Mouse (Mus musculus) hindbrain, embryonic 13.5 days (tissue): ENCODE results near the gene Adcy9. TPM values are rescaled to one million over a fixed set of nuclear protein-coding genes. Genes with fewer than 3 reads are reported as not detected.
A peak's percentile ranks its signal among the peaks of the same experiment; 100 is the strongest.

Experiments
- ATAC-seq: fragments of 200-750 bp; cut with Nextera tagmentation; 2 replicates; pipeline ENCODE4 v1.8.0; 2017; ENCODE audit warnings: moderate TSS enrichment; ENCODE audit not compliant: low FRiP score
- H3K27ac ChIP-seq: fragments of 300-500 bp; sonication (generic); 2 replicates; pipeline ENCODE4 v1.5.1; 2015; ENCODE audit warnings: inconsistent platforms, mild to moderate bottlenecking, moderate library complexity
- H3K27me3 ChIP-seq: fragments of 300-500 bp; sonication (generic); 2 replicates; pipeline ENCODE4 v1.6.1; 2015; ENCODE audit warnings: mild to moderate bottlenecking, inconsistent platforms
- H3K36me3 ChIP-seq: fragments of 300-500 bp; sonication (generic); 2 replicates; pipeline ENCODE4 v1.6.1; 2015; ENCODE audit warnings: mild to moderate bottlenecking, inconsistent platforms
- H3K4me1 ChIP-seq: fragments of 300-500 bp; sonication (generic); replicated peaks from 2 replicates; pipeline ENCODE4 v1.6.1; 2015; ENCODE audit warnings: inconsistent platforms
- H3K4me2 ChIP-seq: fragments of 300-500 bp; sonication (generic); 2 replicates; pipeline ENCODE4 v1.6.1; 2015; ENCODE audit warnings: inconsistent platforms, mild to moderate bottlenecking, moderate library complexity
- H3K4me3 ChIP-seq: fragments of 300-500 bp; sonication (generic); 2 replicates; pipeline ENCODE4 v1.5.1; 2015; ENCODE audit warnings: mild to moderate bottlenecking, inconsistent platforms
- H3K9ac ChIP-seq: fragments of 300-500 bp; sonication (generic); 2 replicates; pipeline ENCODE4 v1.6.1; 2015; ENCODE audit warnings: mild to moderate bottlenecking, inconsistent platforms
- H3K9me3 ChIP-seq: fragments of 300-500 bp; sonication (generic); 2 replicates; pipeline ENCODE4 v1.6.1; 2016; ENCODE audit warnings: inconsistent platforms
- WGBS: fragments of 180-500 bp; shearing (Covaris S2); methylation state at CpG from one replicate; pipeline ENCODE4 v1.1.7; 2015; 5-methylcytosine and 5-hydroxymethylcytosine counted together
- polyA plus RNA-seq: library from polyadenylated mRNA; unstranded; fragments of >200 nt; fragmentation: Nextera tagmentation; extraction: Ambion mirVana; gene quantifications from 2 replicates; pipeline ENCODE4 v1.2.1, GENCODE M21; 2015

The Adcy9 gene
- 2.6 and 2.8 TPM in 2 replicates for polyA plus RNA-seq

DNA sequence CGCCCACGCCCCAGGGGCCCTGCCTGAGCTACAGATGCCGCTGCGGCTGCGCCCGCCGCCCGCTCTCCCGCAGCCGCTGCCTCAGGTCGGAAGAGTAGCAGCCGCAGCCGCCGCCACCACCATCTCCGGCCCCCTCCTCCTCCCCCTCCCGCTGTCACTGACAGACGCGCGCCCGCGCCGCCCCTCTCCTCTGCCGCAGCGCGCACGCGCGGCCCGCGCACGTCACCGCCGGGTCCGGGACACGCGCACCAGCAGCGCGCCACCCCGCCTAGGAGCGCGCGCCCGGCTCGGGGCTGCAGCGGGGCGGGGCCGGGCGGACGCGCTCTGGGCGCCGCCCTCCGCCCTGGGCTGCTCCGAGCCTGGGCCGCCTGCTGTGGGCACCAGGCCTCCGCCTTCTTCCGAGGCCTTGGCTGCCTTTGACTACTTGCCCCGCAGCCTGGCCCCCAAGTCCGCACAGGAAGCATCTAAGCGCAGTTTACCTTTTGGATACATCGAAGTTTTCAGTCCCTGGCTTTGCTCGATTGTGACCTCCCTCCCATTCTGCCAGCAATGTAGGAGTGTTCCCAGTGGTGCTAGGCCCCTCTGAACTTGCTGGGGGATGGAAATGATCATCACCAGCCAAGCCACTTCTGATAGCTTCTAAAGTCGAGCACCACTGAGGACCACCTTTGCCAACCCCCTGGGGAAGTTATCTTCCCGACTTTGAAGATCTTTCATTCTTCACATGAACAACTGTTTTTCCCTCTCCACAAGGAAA, at the start of gene Adcy9:
Gene Adcy9 (minus strand): TSS at position 201 of the 757 bp plus-strand sequence.
- Histone ChIP-seq H3K9ac (peak within 1 kb of the TSS; percentile 89), H3K4me3 (peak within 1 kb of the TSS; percentile 77), H3K36me3 (no peaks in the 10 kb centered on the region), H3K4me1 (peaks cover 45% of the 10 kb centered on the region), H3K4me2 (peak within 1 kb of the TSS; percentile 91), H3K27me3 (peaks cover 14% of the 10 kb centered on the region), H3K27ac (peak within 1 kb of the TSS; percentile 90), H3K9me3 (no peaks in the 10 kb centered on the region)
- ATAC-seq = peak; percentile 84
- 1% methylated on average over 45 of the region's 64 CpGs for WGBS

DNA sequence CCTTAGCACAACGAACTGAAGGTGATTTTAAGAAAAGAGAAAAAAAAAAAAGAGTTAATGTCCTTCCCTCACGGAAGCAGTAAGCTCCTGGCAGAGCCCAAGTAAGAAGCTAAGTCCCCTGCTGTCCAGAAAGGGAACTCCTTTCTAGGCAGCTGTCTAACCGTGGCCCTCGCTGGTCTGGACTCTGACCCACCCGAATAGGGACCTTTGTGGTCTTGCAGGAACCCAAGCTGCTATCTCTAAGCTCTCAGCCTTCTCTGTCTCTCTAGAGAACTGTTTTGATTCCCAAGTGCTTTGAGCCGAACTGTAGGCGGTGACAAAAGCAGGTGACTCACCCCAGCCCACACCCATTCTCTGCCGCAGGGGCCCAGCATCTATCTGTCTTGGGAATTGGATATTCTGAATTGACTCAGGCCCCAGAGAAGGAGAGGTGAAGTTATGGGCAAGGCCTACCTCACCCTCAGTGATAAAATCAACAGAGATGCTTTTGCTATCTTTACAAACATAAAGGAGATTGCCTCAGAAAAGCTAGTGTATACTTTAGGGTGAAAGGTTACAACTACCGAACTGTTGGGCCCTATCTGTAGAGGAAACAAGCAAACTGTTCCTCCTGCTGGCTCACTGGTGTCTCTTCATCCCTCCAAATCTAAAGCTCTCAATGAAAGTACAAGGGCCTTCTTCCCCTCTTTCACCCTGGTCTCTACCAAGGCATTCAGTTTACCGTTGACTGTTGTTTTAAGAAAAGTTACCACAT, 49.5 kb upstream of the Adcy9 start:
- no peak overlapping the region for H3K27ac ChIP-seq
- no peak overlapping the region for H3K4me2 ChIP-seq
- H3K4me1 ChIP-seq = peaks cover 6% of the 10 kb centered on the region
- H3K36me3 ChIP-seq = no peaks in the 10 kb centered on the region
- H3K9me3 ChIP-seq = no peaks in the 10 kb centered on the region
- WGBS = 78% methylated on average over 10 of the region's 10 CpGs
- no peaks in the 10 kb centered on the region for H3K27me3 ChIP-seq
- H3K4me3 ChIP-seq = no peak overlapping the region
- H3K9ac ChIP-seq = no peak overlapping the region
- no peak for ATAC-seq

DNA sequence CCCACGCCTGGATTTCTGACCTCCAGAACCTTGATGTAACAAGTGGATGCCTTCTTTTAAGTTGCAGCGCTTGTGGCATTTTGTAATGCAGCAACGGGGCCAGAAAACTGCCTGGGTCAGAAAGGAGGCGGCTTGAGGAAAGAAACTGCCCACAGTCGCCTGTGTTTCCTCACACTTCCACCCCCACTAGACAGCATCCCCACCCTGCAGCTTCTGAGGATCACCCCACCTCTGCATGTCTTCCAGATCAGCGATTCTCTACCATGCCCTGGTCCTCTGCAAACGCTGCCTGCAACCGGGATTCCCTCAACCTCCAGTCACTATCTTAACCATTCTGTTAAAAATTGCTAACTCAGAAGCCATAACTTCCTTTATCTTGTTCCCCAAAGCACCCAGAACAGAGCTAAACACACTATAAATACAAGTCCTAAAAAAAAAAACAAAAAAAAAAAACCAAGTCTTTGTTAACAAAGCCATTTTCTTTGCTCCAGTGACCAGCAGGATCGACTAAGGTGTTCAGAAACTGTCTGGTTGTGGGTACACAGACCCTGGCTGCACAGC, 44.3 kb upstream of the Adcy9 start:
- Histone ChIP-seq H3K4me3 (no peak overlapping the region), H3K4me1 (no peaks in the 10 kb centered on the region), H3K27ac (no peak overlapping the region), H3K27me3 (no peaks in the 10 kb centered on the region), H3K4me2 (no peak overlapping the region), H3K9ac (0 out of 2 replicates have a peak overlapping the region, but pooled peaks have one; percentile 24), H3K36me3 (no peaks in the 10 kb centered on the region), H3K9me3 (no peaks in the 10 kb centered on the region)
- WGBS = 73% methylated on average over 9 of the region's 9 CpGs
- ATAC-seq = no peak

DNA sequence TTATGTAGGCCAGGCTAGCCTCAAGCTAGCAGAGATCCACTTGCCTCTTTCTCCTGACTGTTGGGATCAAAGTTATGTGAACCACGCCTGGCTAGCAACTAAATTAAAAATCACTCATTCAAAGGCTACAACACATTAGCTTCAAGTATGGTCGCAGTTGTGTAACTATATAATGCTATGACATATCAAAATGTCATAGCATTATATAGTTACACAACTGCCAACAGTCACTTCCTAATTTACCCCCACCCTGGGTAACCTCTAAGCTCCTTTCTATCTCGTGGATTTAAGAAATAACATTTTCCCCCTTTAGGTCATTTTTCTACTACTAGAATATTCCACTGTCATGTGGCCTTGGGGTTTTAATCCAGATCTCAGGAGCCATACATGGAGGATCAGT, 37.6 kb upstream of the Adcy9 start:
- H3K4me1 ChIP-seq = no peaks in the 10 kb centered on the region
- H3K4me3 ChIP-seq = no peak overlapping the region
- 87% methylated on average over 3 of the region's 3 CpGs for WGBS
- no peak overlapping the region for H3K4me2 ChIP-seq
- ATAC-seq = no peak
- no peak overlapping the region for H3K9ac ChIP-seq
- no peaks in the 10 kb centered on the region for H3K27me3 ChIP-seq
- H3K36me3 ChIP-seq = no peaks in the 10 kb centered on the region
- no peak overlapping the region for H3K27ac ChIP-seq
- no peaks in the 10 kb centered on the region for H3K9me3 ChIP-seq

DNA sequence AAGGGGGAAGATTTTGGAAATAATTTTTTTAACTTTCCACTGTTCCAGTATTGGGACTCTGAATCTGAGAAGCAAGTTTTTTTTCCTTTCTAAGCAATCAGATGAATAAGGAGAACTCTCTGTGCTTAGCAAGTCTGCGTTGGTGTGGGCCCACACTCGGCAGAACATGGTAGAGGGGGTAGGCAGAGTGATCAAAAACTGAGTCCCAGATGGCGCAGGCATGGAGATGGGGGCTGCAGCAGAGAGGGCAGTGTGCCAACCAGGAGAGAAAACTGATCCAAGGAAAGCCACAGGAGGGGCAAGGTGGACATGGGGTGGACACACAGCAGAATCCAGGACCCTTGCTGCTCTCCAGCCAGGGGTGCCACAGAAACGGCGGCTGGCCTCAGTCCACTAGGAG, 36.1 kb upstream of the Adcy9 start:
- H3K4me1 ChIP-seq = no peaks in the 10 kb centered on the region
- no peak overlapping the region for H3K9ac ChIP-seq
- no peaks in the 10 kb centered on the region for H3K27me3 ChIP-seq
- 88% methylated on average over 5 of the region's 5 CpGs for WGBS
- H3K9me3 ChIP-seq = no peaks in the 10 kb centered on the region
- ATAC-seq = no peak
- H3K27ac ChIP-seq = no peak overlapping the region
- no peaks in the 10 kb centered on the region for H3K36me3 ChIP-seq
- no peak overlapping the region for H3K4me3 ChIP-seq
- no peak overlapping the region for H3K4me2 ChIP-seq

DNA sequence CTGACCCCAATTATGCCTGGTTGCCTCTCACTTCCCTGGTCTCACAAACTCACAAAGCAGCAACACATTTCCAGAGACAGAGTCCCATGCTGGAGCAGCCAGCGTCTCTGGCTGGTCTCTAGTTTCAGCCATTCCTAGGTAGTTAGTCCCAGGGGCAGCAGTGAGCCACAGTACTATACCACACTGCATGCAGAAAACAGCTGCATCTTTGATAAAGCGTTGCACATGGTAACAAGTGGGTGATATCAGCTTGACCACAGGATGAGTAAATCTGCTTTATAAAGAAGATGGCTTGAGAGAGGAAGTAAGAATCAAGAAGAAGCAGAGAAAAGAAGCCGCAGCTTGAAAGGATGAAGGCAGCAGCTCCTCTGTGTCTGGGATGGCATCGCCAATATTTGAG, 35.4 kb upstream of the Adcy9 start:
- Histone ChIP-seq H3K27me3 (no peaks in the 10 kb centered on the region), H3K36me3 (no peaks in the 10 kb centered on the region), H3K9ac (no peak overlapping the region), H3K4me1 (no peaks in the 10 kb centered on the region), H3K27ac (no peak overlapping the region), H3K9me3 (no peaks in the 10 kb centered on the region), H3K4me3 (no peak overlapping the region), H3K4me2 (no peak overlapping the region)
- WGBS = 85% methylated on average over 4 of the region's 4 CpGs
- no peak for ATAC-seq

DNA sequence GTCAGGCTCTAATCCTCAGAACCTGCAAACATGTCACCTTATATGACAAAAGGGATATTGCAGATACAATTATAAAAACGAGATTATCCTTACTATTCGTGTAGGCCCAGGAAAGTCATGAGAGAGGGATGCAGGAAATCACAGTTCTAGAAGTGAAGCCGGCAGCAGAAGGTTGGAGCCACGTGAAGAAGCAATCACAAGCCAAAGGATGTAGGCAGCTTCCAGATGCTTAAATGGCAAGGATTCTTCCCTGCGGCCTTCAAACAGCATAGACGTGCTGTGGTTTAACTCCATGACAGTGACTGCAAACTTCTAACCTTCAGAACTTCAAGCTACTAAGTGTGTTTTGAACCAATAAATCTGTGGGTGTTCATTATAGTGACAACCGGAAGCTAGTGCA, 34.3 kb upstream of the Adcy9 start:
- no peak for ATAC-seq
- no peak overlapping the region for H3K4me2 ChIP-seq
- 89% methylated on average over 7 of the region's 7 CpGs for WGBS

DNA sequence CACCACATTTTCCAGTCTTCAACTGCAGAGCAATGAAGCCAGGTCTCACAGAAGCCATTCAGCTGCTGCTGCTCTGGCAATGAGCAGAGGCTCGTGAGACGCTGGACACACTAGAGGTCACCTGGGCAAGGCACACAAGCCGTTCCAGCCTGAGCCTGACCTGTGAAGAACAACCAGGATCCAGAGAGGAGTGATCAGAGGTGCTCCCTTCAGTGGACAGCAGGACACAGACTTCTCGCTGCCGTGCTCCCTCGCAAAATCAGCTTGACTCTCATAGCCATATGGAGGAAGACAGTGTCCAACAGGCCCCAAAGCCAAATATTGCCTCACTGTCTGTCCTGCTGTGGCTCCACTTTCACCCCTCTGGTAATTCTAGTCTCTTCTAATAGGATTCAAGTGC, 29.1 kb upstream of the Adcy9 start:
- Histone ChIP-seq H3K9ac (no peak overlapping the region), H3K9me3 (no peaks in the 10 kb centered on the region), H3K4me2 (no peak overlapping the region), H3K27me3 (no peaks in the 10 kb centered on the region), H3K4me1 (no peaks in the 10 kb centered on the region), H3K4me3 (no peak overlapping the region), H3K36me3 (no peaks in the 10 kb centered on the region), H3K27ac (no peak overlapping the region)
- no peak for ATAC-seq
- 93% methylated on average over 6 of the region's 6 CpGs for WGBS

More for the DNA sequence above, 34.3 kb upstream of the Adcy9 start:
- Histone ChIP-seq H3K4me3 (no peak overlapping the region), H3K9me3 (no peaks in the 10 kb centered on the region), H3K4me1 (no peaks in the 10 kb centered on the region), H3K9ac (no peak overlapping the region), H3K27me3 (no peaks in the 10 kb centered on the region), H3K36me3 (no peaks in the 10 kb centered on the region), H3K27ac (no peak overlapping the region)

DNA sequence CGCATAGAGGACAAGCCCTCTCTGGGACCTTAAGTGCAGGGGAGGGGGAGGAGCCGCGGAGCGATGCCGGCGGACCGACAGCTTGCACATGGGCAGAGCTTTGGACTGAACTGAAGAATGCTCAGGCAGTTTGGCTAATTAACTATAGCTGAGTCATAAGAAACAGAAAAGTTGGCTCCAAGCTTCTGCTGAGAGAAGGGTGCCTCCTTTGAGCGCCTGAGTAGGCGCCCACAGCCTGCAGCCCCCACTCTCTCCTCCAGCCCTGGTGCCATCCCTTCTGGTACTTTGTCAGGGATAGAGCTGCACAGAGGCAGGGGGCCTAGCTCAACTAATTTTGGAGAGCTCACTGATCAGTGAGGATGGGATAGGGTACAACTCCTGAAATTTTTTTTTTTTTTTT, 27.9 kb upstream of the Adcy9 start:
- H3K9me3 ChIP-seq = no peaks in the 10 kb centered on the region
- no peak for ATAC-seq
- H3K36me3 ChIP-seq = no peaks in the 10 kb centered on the region
- H3K27ac ChIP-seq = no peak overlapping the region
- WGBS = 57% methylated on average over 9 of the region's 9 CpGs
- H3K27me3 ChIP-seq = no peaks in the 10 kb centered on the region
- H3K9ac ChIP-seq = no peak overlapping the region
- no peaks in the 10 kb centered on the region for H3K4me1 ChIP-seq
- no peak overlapping the region for H3K4me3 ChIP-seq
- no peak overlapping the region for H3K4me2 ChIP-seq

DNA sequence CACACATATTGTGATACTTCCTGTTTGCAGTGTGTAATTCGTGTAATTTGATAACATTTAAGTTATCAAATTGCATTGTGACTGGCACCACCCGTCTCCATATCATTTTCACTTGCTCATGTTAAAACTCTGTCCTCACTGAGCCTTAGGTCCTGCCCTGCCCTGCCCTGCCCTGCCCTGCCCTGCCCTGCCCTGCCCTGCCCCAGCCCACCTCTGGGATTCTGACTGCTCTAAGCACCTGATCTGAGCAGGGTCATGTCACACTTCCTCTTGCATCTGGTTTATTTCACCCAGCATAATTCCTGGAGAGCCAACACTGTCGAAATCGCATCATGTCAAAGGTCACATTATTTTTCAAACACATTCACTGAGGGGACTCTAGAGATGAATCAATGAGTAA, 26.1 kb upstream of the Adcy9 start:
- Histone ChIP-seq H3K4me1 (no peaks in the 10 kb centered on the region), H3K4me3 (no peak overlapping the region), H3K4me2 (no peak overlapping the region), H3K9me3 (no peaks in the 10 kb centered on the region), H3K9ac (no peak overlapping the region), H3K27ac (no peak overlapping the region), H3K27me3 (no peaks in the 10 kb centered on the region), H3K36me3 (no peaks in the 10 kb centered on the region)
- ATAC-seq = no peak
- 72% methylated on average over 4 of the region's 4 CpGs for WGBS

DNA sequence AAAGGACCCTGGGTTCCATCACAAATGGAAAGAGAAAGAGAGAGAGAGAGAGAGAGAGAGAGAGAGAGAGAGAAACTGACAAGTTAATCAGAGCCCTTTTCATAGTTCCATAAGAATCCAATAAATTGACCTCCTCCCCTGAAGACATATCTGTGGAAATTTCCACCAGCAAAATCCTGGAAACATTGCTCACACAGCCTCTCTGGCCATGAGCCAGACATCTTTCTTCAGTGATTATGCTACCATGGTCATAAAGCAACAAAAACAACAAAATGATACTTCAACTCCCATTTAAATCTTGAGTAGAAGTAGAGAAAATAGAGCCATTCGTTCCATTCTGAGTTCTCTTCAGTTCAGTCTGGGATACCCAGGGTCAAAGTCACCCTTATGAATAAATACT, 24.1 kb upstream of the Adcy9 start:
- Histone ChIP-seq H3K9me3 (no peaks in the 10 kb centered on the region), H3K4me3 (no peak overlapping the region), H3K4me1 (no peaks in the 10 kb centered on the region), H3K9ac (no peak overlapping the region), H3K36me3 (no peaks in the 10 kb centered on the region), H3K4me2 (no peak overlapping the region), H3K27me3 (no peaks in the 10 kb centered on the region), H3K27ac (no peak overlapping the region)
- ATAC-seq = no peak
- 84% methylated on average over 1 of the region's 1 CpGs for WGBS

DNA sequence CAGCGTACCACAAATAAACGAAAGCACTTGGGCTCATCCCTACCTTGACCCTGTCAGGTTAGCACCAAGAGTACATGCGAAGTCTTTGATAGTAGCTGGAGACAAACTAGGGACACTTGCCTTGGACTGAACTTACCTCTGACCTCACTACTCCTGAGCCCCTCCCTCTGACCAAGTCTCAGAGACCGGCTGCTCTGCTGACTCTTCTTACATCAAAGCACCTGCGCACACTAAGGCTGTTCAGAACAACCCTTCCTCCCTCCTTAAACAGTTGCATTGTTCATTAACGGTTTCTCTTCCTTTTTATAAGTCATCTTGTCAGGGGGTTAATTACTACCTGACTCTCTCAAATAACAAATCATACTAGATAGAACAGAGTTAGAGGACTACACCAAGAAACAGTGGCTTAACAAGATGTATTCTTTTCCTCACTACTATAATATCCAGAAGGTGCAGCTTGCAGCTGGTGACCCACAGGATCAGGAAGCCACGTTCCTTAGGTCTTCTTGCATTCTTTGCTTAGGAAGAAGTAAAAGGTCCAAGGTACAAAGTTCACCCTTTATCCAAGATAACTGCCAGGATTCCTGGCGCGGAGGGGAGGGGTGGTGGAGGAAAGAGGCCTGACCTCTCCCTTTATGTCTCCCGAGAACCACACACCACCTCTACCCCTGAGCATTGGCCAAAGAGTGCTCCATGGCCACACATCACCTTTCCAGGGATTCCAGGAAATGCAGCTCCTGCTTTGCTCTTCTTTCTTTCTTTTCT, 19.2 kb upstream of the Adcy9 start:
- ATAC-seq = no peak
- Histone ChIP-seq H3K27me3 (no peaks in the 10 kb centered on the region), H3K4me3 (no peak overlapping the region), H3K4me1 (no peaks in the 10 kb centered on the region), H3K27ac (no peak overlapping the region), H3K4me2 (no peak overlapping the region), H3K9ac (no peak overlapping the region), H3K36me3 (no peaks in the 10 kb centered on the region), H3K9me3 (no peaks in the 10 kb centered on the region)
- WGBS = 80% methylated on average over 10 of the region's 10 CpGs
